Mouse (Mus musculus): ENCODE results near the gene Gprc5b.

DNA sequence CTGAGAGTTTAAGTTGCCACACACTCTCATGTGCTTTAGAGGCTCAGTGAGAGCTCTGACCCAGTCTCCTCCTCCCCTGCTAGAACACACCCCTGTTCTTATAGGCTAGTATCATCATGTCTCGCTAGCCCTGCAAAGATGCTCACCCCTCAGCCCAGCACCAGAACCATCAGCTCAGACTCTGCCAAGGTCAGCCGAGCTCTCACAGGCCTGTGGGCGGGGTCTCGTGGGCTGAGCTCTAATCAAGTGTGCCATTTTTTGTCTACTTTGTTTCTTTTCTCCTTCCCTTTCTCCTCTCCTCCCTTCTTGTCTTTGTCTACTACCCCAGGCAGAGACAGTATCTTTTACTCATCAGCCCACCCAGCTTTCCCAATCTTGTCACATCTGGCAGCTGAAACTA lies 9.2 kb downstream of the Gprc5b start:
- TF ChIP-seq EP300 (optimal IDR thresholded peaks at IDR 0.05) (no peak), CTCF (IDR thresholded peaks at IDR 0.05; ENCODE audit: low read depth) (no peak)

Measured in stomach, postnatal 0 days (tissue).